Mouse (Mus musculus): ENCODE measurements around the gene Mpzl2. TPM values are rescaled to one million over a fixed set of nuclear protein-coding genes. Genes with fewer than 3 reads are reported as not detected.
A peak's percentile ranks its signal among the peaks of the same experiment; 100 is the strongest.

Gene Mpzl2
- total and polyA plus RNA-seq, 2 experiments, result 20.5 to 29.9 TPM

- 71% methylated on average over 11 of the region's 11 CpGs for WGBS
- Histone ChIP-seq H3K27me3 (ENCODE audit: control insufficient read depth, insufficient read depth, low read length) (no peaks in the 10 kb centered on the region), H3K27ac (replicated peaks; ENCODE audit: insufficient read depth, low read depth, low read length) (peak overlapping the region; percentile 13; the same call in 1 of the 2 replicates), H3K4me1 (ENCODE audit: control insufficient read depth, insufficient read depth, low read length) (peaks cover 8% of the 10 kb centered on the region), H3K9ac (ENCODE audit: low read depth, low read length) (no peak overlapping the region), H3K79me2 (ENCODE audit: control insufficient read depth, insufficient read depth, low read length) (no peaks in the 10 kb centered on the region), H3K4me3 (ENCODE audit: insufficient read depth, low read depth, low read length) (no peak overlapping the region), H3K36me3 (ENCODE audit: control insufficient read depth, insufficient read depth, low read length) (no peaks in the 10 kb centered on the region)
- no peak for DNase-seq (ENCODE audit: extremely low read depth, low read depth, low spot score)
- TF ChIP-seq POLR2A (IDR thresholded peaks at IDR 0.05; ENCODE audit: extremely low read depth, insufficient read depth, low read length) (no peak), CTCF (IDR thresholded peaks at IDR 0.05; ENCODE audit: low read depth, low read length) (no peak)
Observed at GRCm38 (mm10) chr9:45103211-45103979, 63.8 kb downstream of the Mpzl2 start.

Other genes starting within 250 kb of the Mpzl2 start
- 17.1 and 23.8 TPM in 2 replicates for gene Tmem25, start 240.5 kb upstream of the Mpzl2 start, total RNA-seq (2014; rRNA removed)
- gene Tmem25, start 240.5 kb upstream of the Mpzl2 start, polyA plus RNA-seq (2012; rRNA removed), result 67.0 and 77.3 TPM in 2 replicates
- gene Ttc36, start 236.7 kb upstream of the Mpzl2 start, total RNA-seq (2014; rRNA removed), result 1,192 and 1,193 TPM in 2 replicates
- gene Ttc36, start 236.7 kb upstream of the Mpzl2 start, polyA plus RNA-seq (2012; rRNA removed), result 2,094 and 2,442 TPM in 2 replicates
- gene Kmt2a, start 158.5 kb upstream of the Mpzl2 start, total RNA-seq (2014; rRNA removed), result 1.9 and 2.8 TPM in 2 replicates
- 3.9 and 5.3 TPM in 2 replicates for gene Kmt2a, start 158.5 kb upstream of the Mpzl2 start, polyA plus RNA-seq (2012; rRNA removed)
- gene Atp5l, start 119.1 kb upstream of the Mpzl2 start, total RNA-seq (2014; rRNA removed), result 572 and 586 TPM in 2 replicates
- gene Atp5l, start 119.1 kb upstream of the Mpzl2 start, polyA plus RNA-seq (2012; rRNA removed), result 230 and 372 TPM in 2 replicates
- gene Ube4a, start 74.2 kb upstream of the Mpzl2 start, total RNA-seq (2014; rRNA removed), result 33.6 and 37.0 TPM in 2 replicates
- 11.6 and 11.9 TPM in 2 replicates for gene Ube4a, start 74.2 kb upstream of the Mpzl2 start, polyA plus RNA-seq (2012; rRNA removed)
- gene Cd3g, start 59.4 kb upstream of the Mpzl2 start, total RNA-seq (2014; rRNA removed), result 1.1 and 1.6 TPM in 2 replicates
- 0.38 and 0.83 TPM in 2 replicates for gene Cd3g, start 59.4 kb upstream of the Mpzl2 start, polyA plus RNA-seq (2012; rRNA removed)
- 0.09 and 0.20 TPM in 2 replicates for gene Cd3d, start 58.0 kb upstream of the Mpzl2 start, total RNA-seq (2014; rRNA removed)
- gene Cd3d, start 58.0 kb upstream of the Mpzl2 start, polyA plus RNA-seq (2012; rRNA removed), result 0.37 and 0.73 TPM in 2 replicates
- gene Cd3e, start 30.2 kb upstream of the Mpzl2 start, total RNA-seq (2014; rRNA removed), result 0.09 and 0.60 TPM in 2 replicates
- gene Cd3e, start 30.2 kb upstream of the Mpzl2 start, polyA plus RNA-seq (2012; rRNA removed), result 0.68 and 0.82 TPM in 2 replicates
- 6.8 and 8.5 TPM in 2 replicates for gene Mpzl3, start 15.4 kb downstream of the Mpzl2 start, total RNA-seq (2014; rRNA removed)
- 3.0 and 3.4 TPM in 2 replicates for gene Mpzl3, start 15.4 kb downstream of the Mpzl2 start, polyA plus RNA-seq (2012; rRNA removed)
- gene Jaml, start 39.4 kb downstream of the Mpzl2 start, total RNA-seq (2014; rRNA removed), result 1.3 and 1.8 TPM in 2 replicates
- gene Jaml, start 39.4 kb downstream of the Mpzl2 start, polyA plus RNA-seq (2012; rRNA removed), result 0.05 and 0.11 TPM in 2 replicates
- gene Scn2b, start 78.0 kb downstream of the Mpzl2 start, total RNA-seq (2014; rRNA removed), result not detected in 2 replicates
- gene Scn2b, start 78.0 kb downstream of the Mpzl2 start, polyA plus RNA-seq (2012; rRNA removed), result not detected in 2 replicates
- gene Scn4b, start 98.6 kb downstream of the Mpzl2 start, total RNA-seq (2014; rRNA removed), result 0.07 and 0.28 TPM in 2 replicates
- 0.02 and 0.07 TPM in 2 replicates for gene Scn4b, start 98.6 kb downstream of the Mpzl2 start, polyA plus RNA-seq (2012; rRNA removed)
- 0.55 and 0.60 TPM in 2 replicates for gene BC049352, start 142.2 kb downstream of the Mpzl2 start, total RNA-seq (2014; rRNA removed)
- 0.17 and 0.44 TPM in 2 replicates for gene BC049352, start 142.2 kb downstream of the Mpzl2 start, polyA plus RNA-seq (2012; rRNA removed)
- 0.37 and 1.1 TPM in 2 replicates for gene Tmprss4, start 164.3 kb downstream of the Mpzl2 start, total RNA-seq (2014; rRNA removed)
- gene Tmprss4, start 164.3 kb downstream of the Mpzl2 start, polyA plus RNA-seq (2012; rRNA removed), result 0.14 and 0.43 TPM in 2 replicates
- 2.7 and 3.5 TPM in 2 replicates for gene Il10ra, start 229.3 kb downstream of the Mpzl2 start, total RNA-seq (2014; rRNA removed)
- 1.6 and 2.9 TPM in 2 replicates for gene Il10ra, start 229.3 kb downstream of the Mpzl2 start, polyA plus RNA-seq (2012; rRNA removed)

Measured in liver, adult 2 months (tissue).